Mouse (Mus musculus) hindbrain, postnatal 0 days (tissue): ENCODE data around the gene 2310061I04Rik. TPM values are rescaled to one million over a fixed set of nuclear protein-coding genes. Genes with fewer than 3 reads are reported as not detected.

Experiments used
- ATAC-seq: fragments of 200-750 bp; cut with Nextera tagmentation; 2 replicates; pipeline ENCODE4 v1.8.0; 2017; ENCODE audit warnings: mild to moderate bottlenecking, moderate TSS enrichment, moderate library complexity
- DNase-seq: peaks from one replicate; pipeline ENCODE4 v3.0.0-alpha.2; 2015; ENCODE audit warnings: low spot score
- H3K27ac ChIP-seq: fragments of 300-500 bp; sonication (generic); 2 replicates; pipeline ENCODE4 v1.5.1; 2014; ENCODE audit warnings: mild to moderate bottlenecking
- H3K27me3 ChIP-seq: fragments of 300-500 bp; sonication (generic); 2 replicates; pipeline ENCODE4 v1.6.1; 2014; ENCODE audit warnings: low read length, mixed read lengths; ENCODE audit not compliant: insufficient read depth
- H3K36me3 ChIP-seq: fragments of 300-500 bp; sonication (generic); 2 replicates; pipeline ENCODE4 v1.6.1; 2014; ENCODE audit warnings: low read length, mixed read lengths; ENCODE audit not compliant: insufficient read depth
- H3K4me1 ChIP-seq: fragments of 300-500 bp; sonication (generic); 2 replicates; pipeline ENCODE4 v1.6.1; 2014; ENCODE audit warnings: antibody characterized with exemption, low read length, mixed read lengths; ENCODE audit not compliant: insufficient read depth
- H3K4me2 ChIP-seq: fragments of 300-500 bp; sonication (generic); 2 replicates; pipeline ENCODE4 v1.6.1; 2014; ENCODE audit warnings: low read depth, mild to moderate bottlenecking, low read length, moderate library complexity, mixed read lengths
- H3K4me3 ChIP-seq: fragments of 300-500 bp; sonication (generic); 2 replicates; pipeline ENCODE4 v1.5.1; 2014; ENCODE audit warnings: low read length
- H3K9ac ChIP-seq: fragments of 300-500 bp; sonication (generic); replicated peaks from 2 replicates; pipeline ENCODE4 v1.6.1; 2014; ENCODE audit warnings: mild to moderate bottlenecking, low read length, moderate library complexity, mixed read lengths
- H3K9me3 ChIP-seq: fragments of 300-500 bp; sonication (generic); 2 replicates; pipeline ENCODE4 v1.6.1; 2016; ENCODE audit warnings: low read length, mixed read lengths
- CTCF ChIP-seq: IDR thresholded peaks from 2 replicates; pipeline ENCODE4 v1.5.1; 2016; ENCODE audit warnings: antibody characterized with exemption, control low read depth, low read depth
- WGBS: fragments of 180-500 bp; shearing (Covaris S2); extraction: QIAGEN DNeasy Blood & Tissue Kit; methylation state at CpG from one replicate; pipeline ENCODE4 v1.1.7; 2014; 5-methylcytosine and 5-hydroxymethylcytosine counted together
- polyA plus RNA-seq: library from polyadenylated mRNA; unstranded; fragments of >200 nt; fragmentation: Nextera tagmentation; extraction: Ambion mirVana; gene quantifications from 2 replicates; pipeline ENCODE4 v1.2.1, GENCODE M21; 2015
- total RNA-seq: library from RNA; depleted of rRNA; stranded (reverse); fragments of >200 nt; gene quantifications from 2 replicates; pipeline ENCODE4 v1.2.3, GENCODE M21; 2014

Gene 2310061I04Rik
- total and polyA plus RNA-seq, 2 experiments from 2014 or later, result 49.2 to 74.3 TPM

GRCm38 (mm10) chr17:35905587-35905986, 8.4 kb upstream of the 2310061I04Rik start:
- ATAC-seq (no peak), DNase-seq (no peak)
- 94% methylated on average over 1 of the region's 1 CpGs for WGBS
- Histone ChIP-seq H3K27ac (no peak overlapping the region), H3K9me3 (no peaks in the 10 kb centered on the region), H3K4me1 (peaks cover 14% of the 10 kb centered on the region), H3K9ac (no peak overlapping the region), H3K36me3 (peaks cover 25% of the 10 kb centered on the region), H3K4me2 (no peak overlapping the region), H3K4me3 (no peak overlapping the region), H3K27me3 (no peaks in the 10 kb centered on the region)
- no peak for TF ChIP-seq CTCF

- H3K9ac ChIP-seq, result no peak overlapping the region
- WGBS, result 82% methylated on average over 4 of the region's 4 CpGs
- no peaks in the 10 kb centered on the region for H3K9me3 ChIP-seq
- DNase-seq, result no peak
- H3K27me3 ChIP-seq, result no peaks in the 10 kb centered on the region
- no peak for ATAC-seq
- TF ChIP-seq CTCF, result no peak
- H3K4me1 ChIP-seq, result peaks cover 12% of the 10 kb centered on the region
- peaks cover 34% of the 10 kb centered on the region for H3K36me3 ChIP-seq
- no peak overlapping the region for H3K4me3 ChIP-seq
- H3K27ac ChIP-seq, result no peak overlapping the region
- H3K4me2 ChIP-seq, result no peak overlapping the region
Observed at GRCm38 (mm10) chr17:35903992-35904355, 6.7 kb upstream of the 2310061I04Rik start.

- no peak overlapping the region for H3K4me2 ChIP-seq
- no peak overlapping the region for H3K9ac ChIP-seq
- no peaks in the 10 kb centered on the region for H3K9me3 ChIP-seq
- no peak for TF ChIP-seq CTCF
- no peaks in the 10 kb centered on the region for H3K27me3 ChIP-seq
- H3K4me1 ChIP-seq, result peaks cover 7% of the 10 kb centered on the region
- no peak overlapping the region for H3K4me3 ChIP-seq
- peaks cover 34% of the 10 kb centered on the region for H3K36me3 ChIP-seq
- DNase-seq, result no peak
- WGBS, result 87% methylated on average over 9 of the region's 9 CpGs
- H3K27ac ChIP-seq, result no peak overlapping the region
- no peak for ATAC-seq
Observed at GRCm38 (mm10) chr17:35903343-35903991, 6.2 kb upstream of the 2310061I04Rik start.

- 92% methylated on average over 3 of the region's 3 CpGs for WGBS
- H3K36me3 ChIP-seq, result peaks cover 26% of the 10 kb centered on the region
Observed at GRCm38 (mm10) chr17:35900636-35901035, 3.4 kb upstream of the 2310061I04Rik start.

GRCm38 (mm10) chr17:35897644-35898573, 678 bp upstream of the 2310061I04Rik start:
- Histone ChIP-seq H3K27me3 (no peaks in the 10 kb centered on the region), H3K4me3 (peak overlapping the region; percentile 79), H3K4me2 (peak overlapping the region; percentile 100), H3K9ac (peak overlapping the region; percentile 88), H3K4me1 (peaks cover 6% of the 10 kb centered on the region; the same call in 1 of the 2 replicates), H3K9me3 (no peaks in the 10 kb centered on the region), H3K36me3 (peaks cover 17% of the 10 kb centered on the region), H3K27ac (peak overlapping the region; percentile 89)
- DNase-seq (no peak), ATAC-seq (peak; percentile 49)
- no peak for TF ChIP-seq CTCF
- 46% methylated on average over 23 of the region's 23 CpGs for WGBS

More at GRCm38 (mm10) chr17:35900636-35901035, 3.4 kb upstream of the 2310061I04Rik start:
- DNase-seq (no peak), ATAC-seq (no peak)
- no peak overlapping the region for H3K4me3 ChIP-seq
- H3K4me1 ChIP-seq, result peaks cover 6% of the 10 kb centered on the region; the same call in 1 of the 2 replicates
- H3K27me3 ChIP-seq, result no peaks in the 10 kb centered on the region
- H3K4me2 ChIP-seq, result no peak overlapping the region
- TF ChIP-seq CTCF, result no peak
- no peak overlapping the region for H3K9ac ChIP-seq
- no peaks in the 10 kb centered on the region for H3K9me3 ChIP-seq
- no peak overlapping the region for H3K27ac ChIP-seq

- Histone ChIP-seq H3K27ac (no peak overlapping the region), H3K27me3 (no peaks in the 10 kb centered on the region), H3K4me1 (no peaks in the 10 kb centered on the region), H3K36me3 (peaks cover 78% of the 10 kb centered on the region), H3K9me3 (no peaks in the 10 kb centered on the region), H3K4me2 (no peak overlapping the region), H3K4me3 (no peak overlapping the region), H3K9ac (no peak overlapping the region)
- no peak for TF ChIP-seq CTCF
- ATAC-seq (no peak), DNase-seq (no peak)
- WGBS, result 84% methylated on average over 17 of the region's 17 CpGs
Observed at GRCm38 (mm10) chr17:35887725-35888124, 9.5 kb downstream of the 2310061I04Rik start.

GRCm38 (mm10) chr17:35883777-35884176, 13.5 kb downstream of the 2310061I04Rik start:
- 96% methylated on average over 14 of the region's 14 CpGs for WGBS
- Histone ChIP-seq H3K9me3 (no peaks in the 10 kb centered on the region), H3K4me2 (no peak overlapping the region), H3K4me3 (no peak overlapping the region), H3K27me3 (no peaks in the 10 kb centered on the region), H3K4me1 (peaks cover 4% of the 10 kb centered on the region; the same call in 1 of the 2 replicates), H3K27ac (no peak overlapping the region), H3K9ac (no peak overlapping the region), H3K36me3 (peaks cover 62% of the 10 kb centered on the region)
- ATAC-seq (no peak), DNase-seq (no peak)
- no peak for TF ChIP-seq CTCF
